Mouse (Mus musculus) heart, adult 2 months (tissue): ENCODE measurements around the gene Ctsa.

Experiments used
- CTCF ChIP-seq: fragments of 200-600 bp; IDR thresholded peaks from 2 replicates; pipeline ENCODE4 v1.8.1; 2022; ENCODE audit warnings: antibody characterized with exemption, mild to moderate bottlenecking, moderate library complexity
- EP300 ChIP-seq: fragments of 200-500 bp; IDR thresholded peaks from 2 replicates; pipeline ENCODE4 v1.6.1; 2011; ENCODE audit warnings: low read depth, low read length, control low read depth; ENCODE audit not compliant: insufficient read depth
- POLR2A ChIP-seq: fragments of 200-500 bp; IDR thresholded peaks from 2 replicates; pipeline ENCODE4 v1.6.1; 2011; ENCODE audit warnings: mild to moderate bottlenecking, low read depth, low read length, control low read depth; ENCODE audit not compliant: insufficient read depth

DNA sequence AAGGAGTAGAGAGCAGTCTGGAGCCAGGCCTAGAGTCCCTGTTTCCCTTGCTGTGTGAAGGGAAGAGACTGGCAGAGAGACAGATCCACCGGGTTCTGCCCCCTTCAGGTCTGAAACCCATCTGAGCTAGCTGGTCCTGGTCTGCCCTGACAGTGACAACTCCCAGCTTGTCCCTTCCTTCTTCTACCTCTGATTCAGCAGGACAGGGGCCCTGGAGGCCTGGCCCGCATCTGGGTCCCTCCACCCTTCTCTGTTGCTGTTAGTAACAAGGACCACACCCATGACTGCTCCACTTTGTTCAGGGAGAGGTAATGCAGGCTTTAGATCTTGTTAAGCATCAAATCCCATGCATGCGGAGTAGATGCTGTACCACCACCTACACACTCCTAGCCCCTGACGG lies 44.3 kb upstream of the Ctsa start:
- TF ChIP-seq CTCF (no peak), POLR2A (no peak), EP300 (no peak)
